Mouse (Mus musculus): ENCODE data around the gene Cenpe. TPM values are rescaled to one million over a fixed set of nuclear protein-coding genes. Genes with fewer than 3 reads are reported as not detected.

Gene Cenpe
- polyA plus RNA-seq, 1 experiment from 2014 or later, result 30.8 TPM

DNA sequence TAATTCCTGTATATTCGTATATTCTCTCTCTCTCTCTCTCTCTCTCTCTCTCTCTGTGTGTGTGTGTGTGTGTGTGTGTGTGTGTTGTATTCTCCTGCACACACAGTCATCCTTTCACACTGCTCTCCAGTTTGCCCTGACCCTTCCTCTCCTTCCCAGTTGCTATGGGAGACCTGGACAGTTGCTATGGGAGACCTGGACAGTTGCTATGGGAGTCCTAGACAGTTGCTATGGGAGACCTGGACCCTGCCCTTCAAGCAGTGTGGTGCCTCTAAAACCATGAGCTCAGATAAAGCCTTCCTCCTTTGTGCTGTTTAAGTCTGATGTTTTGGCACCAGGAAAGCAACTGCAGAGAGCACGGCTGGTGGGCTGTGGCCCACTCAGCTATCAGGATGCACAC is 101.4 kb downstream of the Cenpe start:
- 85% methylated on average over 2 of the region's 2 CpGs for WGBS
- Histone ChIP-seq H3K27me3 (no peaks in the 10 kb centered on the region), H3K4me2 (replicated peaks) (no peak overlapping the region), H3K9ac (no peak overlapping the region), H3K27ac (no peak overlapping the region), H3K9me3 (no peaks in the 10 kb centered on the region), H3K36me3 (0 out of 2 replicates have a peak, but pooled peaks cover 3% of the 10 kb centered on the region), H3K4me3 (no peak overlapping the region), H3K4me1 (no peaks in the 10 kb centered on the region)
- no peak for ATAC-seq (ENCODE audit: low FRiP score, low read depth)

DNA sequence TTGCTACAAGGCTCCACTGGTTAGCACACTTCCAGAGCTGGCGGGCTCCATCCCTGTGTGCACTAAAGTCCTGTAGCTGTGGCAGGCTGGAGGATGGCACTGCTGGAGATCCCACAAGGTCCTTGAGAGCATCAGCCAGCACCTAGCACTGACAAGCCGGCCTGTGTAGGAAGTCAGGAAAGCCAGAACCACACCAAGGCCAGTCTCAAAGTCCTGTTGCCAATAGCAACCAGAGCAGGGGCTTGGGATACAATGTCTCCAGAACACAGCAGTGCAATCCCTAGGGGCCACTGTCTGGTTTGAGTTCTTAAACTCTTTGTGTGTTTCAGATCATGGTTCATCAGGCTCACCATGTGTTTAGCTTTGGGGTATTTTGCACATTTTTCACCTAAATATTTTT is 102.5 kb downstream of the Cenpe start:
- no peak overlapping the region for H3K9ac ChIP-seq
- WGBS, result 59% methylated on average over 2 of the region's 2 CpGs
- H3K36me3 ChIP-seq, result 0 out of 2 replicates have a peak, but pooled peaks cover 3% of the 10 kb centered on the region
- H3K27me3 ChIP-seq, result no peaks in the 10 kb centered on the region
- ATAC-seq (ENCODE audit: low FRiP score, low read depth), result no peak
- no peaks in the 10 kb centered on the region for H3K4me1 ChIP-seq
- no peak overlapping the region for H3K27ac ChIP-seq
- H3K9me3 ChIP-seq, result no peaks in the 10 kb centered on the region
- H3K4me2 ChIP-seq (replicated peaks), result no peak overlapping the region
- H3K4me3 ChIP-seq, result no peak overlapping the region

DNA sequence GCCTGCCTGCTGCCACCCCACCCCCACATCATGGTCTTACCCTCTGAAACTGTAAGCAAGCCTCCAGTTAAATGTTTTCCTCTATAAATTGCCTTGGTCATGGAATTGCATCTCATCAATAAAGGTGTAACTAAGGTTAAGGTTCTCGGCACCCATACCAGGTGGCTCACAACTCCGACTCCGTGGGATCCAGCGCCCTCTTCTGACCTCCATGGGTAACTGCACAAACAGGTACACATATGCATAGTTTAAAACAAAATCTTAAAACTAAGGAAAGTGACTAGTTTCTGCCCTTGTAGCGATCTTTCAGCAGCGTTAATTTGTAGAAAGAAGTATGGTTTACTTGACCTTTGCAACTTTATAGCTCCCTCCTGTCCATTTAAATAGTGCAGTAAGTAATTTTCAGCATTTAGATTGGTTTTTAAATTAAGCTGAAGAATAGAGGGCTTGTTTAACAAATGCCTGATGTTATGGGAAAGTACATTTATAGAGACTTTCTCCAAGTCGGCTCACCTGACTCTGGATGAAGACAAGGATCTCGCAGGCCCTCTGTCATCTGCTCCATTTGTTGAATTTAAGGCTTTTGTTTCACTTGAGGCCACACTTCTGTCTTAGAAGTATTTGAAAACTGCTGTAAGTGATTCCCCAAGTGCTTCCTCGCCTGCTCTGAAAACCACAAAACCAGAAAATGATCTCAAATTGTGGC is 103.5 kb downstream of the Cenpe start:
- no peak for ATAC-seq (ENCODE audit: low FRiP score, low read depth)
- 70% methylated on average over 9 of the region's 9 CpGs for WGBS
- H3K4me2 ChIP-seq (replicated peaks), result no peak overlapping the region

DNA sequence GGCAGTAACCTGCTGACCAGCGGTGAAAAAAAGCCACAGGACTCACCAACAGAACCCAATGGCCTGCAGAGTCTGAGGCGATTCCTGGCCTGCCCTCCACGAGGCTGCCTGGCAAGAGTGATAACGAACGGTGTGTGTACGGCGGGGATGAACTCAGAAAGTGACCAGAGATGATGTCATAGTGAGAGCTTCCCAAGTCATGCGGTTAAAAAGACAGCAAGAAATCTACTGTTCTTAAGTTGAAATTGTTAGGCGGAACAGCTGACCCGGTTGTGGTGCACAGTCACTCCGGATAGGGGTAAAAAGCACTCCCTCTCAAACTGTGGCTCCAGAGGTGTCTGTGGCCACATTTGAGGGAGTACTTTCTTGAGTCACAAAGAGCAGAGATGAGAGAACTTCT is 106.0 kb downstream of the Cenpe start:
- WGBS, result 82% methylated on average over 11 of the region's 11 CpGs

More for the DNA sequence above, 103.5 kb downstream of the Cenpe start:
- Histone ChIP-seq H3K9me3 (no peaks in the 10 kb centered on the region), H3K4me1 (no peaks in the 10 kb centered on the region), H3K9ac (no peak overlapping the region), H3K27me3 (no peaks in the 10 kb centered on the region), H3K36me3 (0 out of 2 replicates have a peak, but pooled peaks cover 3% of the 10 kb centered on the region), H3K27ac (no peak overlapping the region), H3K4me3 (no peak overlapping the region)

More for the DNA sequence above, 106.0 kb downstream of the Cenpe start:
- no peak overlapping the region for H3K9ac ChIP-seq
- no peak for ATAC-seq (ENCODE audit: low FRiP score, low read depth)
- H3K4me2 ChIP-seq (replicated peaks), result no peak overlapping the region
- 0 out of 2 replicates have a peak, but pooled peaks cover 3% of the 10 kb centered on the region for H3K36me3 ChIP-seq
- H3K4me3 ChIP-seq, result no peak overlapping the region
- no peak overlapping the region for H3K27ac ChIP-seq
- no peaks in the 10 kb centered on the region for H3K27me3 ChIP-seq
- no peaks in the 10 kb centered on the region for H3K4me1 ChIP-seq
- no peaks in the 10 kb centered on the region for H3K9me3 ChIP-seq

Other genes starting within 250 kb of the Cenpe start
- gene Bdh2, start 68.7 kb downstream of the Cenpe start, polyA plus RNA-seq (2015; fragmentation: Nextera tagmentation; extraction: Ambion mirVana), result 21.3 and 24.8 TPM in 2 replicates
- 3.1 and 5.0 TPM in 2 replicates for gene Slc9b2, start 95.2 kb downstream of the Cenpe start, polyA plus RNA-seq (2015; fragmentation: Nextera tagmentation; extraction: Ambion mirVana)
- 0.23 and 0.28 TPM in 2 replicates for gene Slc9b1, start 135.5 kb downstream of the Cenpe start, polyA plus RNA-seq (2015; fragmentation: Nextera tagmentation; extraction: Ambion mirVana)
- gene Cisd2, start 211.4 kb downstream of the Cenpe start, polyA plus RNA-seq (2015; fragmentation: Nextera tagmentation; extraction: Ambion mirVana), result 66.8 and 67.7 TPM in 2 replicates
- gene Ube2d3, start 225.6 kb downstream of the Cenpe start, polyA plus RNA-seq (2015; fragmentation: Nextera tagmentation; extraction: Ambion mirVana), result 506 and 507 TPM in 2 replicates

Data from limb, embryonic 13.5 days (tissue).